Mouse (Mus musculus) layer of hippocampus, adult 9-11 months (tissue): ENCODE results near the gene Arhgef33.
"Not testable (repeated sequence)": the region's sequence is repeated elsewhere in the genome, so short reads cannot be mapped to it uniquely, and the experiment has no call there.

Source experiments
- DNase-seq: peaks from one replicate; pipeline ENCODE4 v3.0.0; 2022

Gene Arhgef33

DNA sequence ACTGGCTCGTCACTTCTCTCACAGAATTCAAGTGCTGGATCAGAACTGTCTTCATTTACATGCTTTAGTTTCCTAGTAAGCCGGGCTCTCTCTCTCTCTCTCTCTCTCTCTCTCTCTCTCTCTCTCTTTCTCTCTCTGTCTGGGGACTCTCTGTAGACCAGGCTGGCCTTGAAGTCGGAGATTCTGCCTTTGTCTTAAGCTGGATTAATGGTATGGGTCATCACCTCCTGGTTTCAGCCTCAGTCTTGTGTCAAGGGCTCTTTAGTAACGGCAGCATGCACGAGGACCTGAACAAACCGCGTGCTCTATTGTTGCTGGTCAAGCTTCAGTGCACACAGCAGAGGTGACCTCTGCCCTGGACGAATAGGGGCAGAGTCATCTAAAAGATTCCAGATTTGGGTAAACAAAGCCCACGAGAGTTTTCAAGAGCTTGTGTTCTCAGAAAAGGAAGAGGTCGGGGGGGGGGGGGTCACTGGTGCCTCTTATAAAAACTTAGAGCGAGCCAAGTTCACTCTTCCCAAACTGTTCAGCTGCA lies 39.5 kb downstream of the Arhgef33 start:
- DNase-seq, result no peak

DNA sequence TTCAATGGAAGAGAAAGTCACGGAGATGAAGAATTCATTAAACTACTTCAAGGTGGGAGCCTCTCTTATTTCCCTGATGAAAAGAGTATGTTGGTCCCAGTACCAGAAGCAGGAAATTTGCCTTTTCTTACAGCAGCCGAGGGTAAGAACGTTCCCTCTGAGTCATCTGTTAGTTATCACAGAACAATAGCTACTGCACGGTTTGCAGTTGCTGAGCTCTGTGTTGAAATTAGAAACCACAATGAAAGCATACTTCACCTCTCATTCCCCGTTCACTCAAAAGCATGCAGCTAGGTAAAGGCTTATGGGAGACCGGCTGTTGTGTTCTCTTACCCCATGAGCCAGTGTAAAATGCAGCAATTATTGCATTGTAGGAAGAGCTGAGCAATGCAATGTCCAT lies 40.0 kb downstream of the Arhgef33 start:
- no peak for DNase-seq

- DNase-seq, result no peak
Measured at GRCm38 (mm10) chr17:80360245-80360644, 53.0 kb downstream of the Arhgef33 start.

GRCm38 (mm10) chr17:80367276-80367675 lies 60.1 kb downstream of the Arhgef33 start:
- no peak for DNase-seq

- no peak for DNase-seq
Measured at GRCm38 (mm10) chr17:80368606-80369005, 61.4 kb downstream of the Arhgef33 start.

DNA sequence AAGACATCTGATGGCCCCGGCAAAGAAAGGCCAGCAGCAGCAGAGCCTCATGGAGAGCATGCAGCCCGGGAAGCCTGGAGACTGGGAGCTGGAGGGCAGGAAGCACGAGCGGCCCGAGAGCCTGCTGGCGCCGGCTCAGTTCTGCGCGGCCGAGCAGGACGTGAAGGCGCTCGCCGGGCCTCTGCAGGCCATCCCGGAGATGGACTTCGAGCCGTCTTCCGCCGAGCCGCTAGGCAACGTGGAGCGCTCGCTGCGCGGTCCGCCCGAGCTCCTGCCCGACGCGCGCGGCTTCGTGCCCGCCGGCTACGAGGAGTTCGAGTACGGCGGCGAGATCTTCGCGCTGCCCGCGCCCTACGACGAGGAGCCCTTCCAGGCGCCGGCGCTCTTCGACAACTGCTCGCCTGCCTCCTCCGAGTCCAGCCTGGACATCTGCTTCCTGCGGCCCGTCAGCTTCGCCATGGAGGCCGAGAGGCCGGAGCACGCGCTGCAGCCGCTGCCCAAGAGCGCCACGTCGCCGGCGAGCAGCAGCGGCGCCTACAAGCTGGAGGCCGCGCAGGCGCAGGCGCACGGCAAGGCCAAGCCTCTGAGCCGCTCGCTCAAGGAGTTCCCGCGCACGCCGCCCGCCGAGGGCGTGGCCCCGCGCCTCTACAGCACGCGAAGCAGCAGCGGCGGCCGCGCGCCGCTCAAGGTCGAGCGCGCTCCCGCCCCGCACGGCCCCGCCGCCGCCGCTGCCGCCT lies 66.0 kb downstream of the Arhgef33 start, which contains the start of gene Gm10190:
Gene Gm10190 (minus strand): TSS at position 553 of the 737 bp plus-strand sequence.
- peak; percentile 92 for DNase-seq

DNA sequence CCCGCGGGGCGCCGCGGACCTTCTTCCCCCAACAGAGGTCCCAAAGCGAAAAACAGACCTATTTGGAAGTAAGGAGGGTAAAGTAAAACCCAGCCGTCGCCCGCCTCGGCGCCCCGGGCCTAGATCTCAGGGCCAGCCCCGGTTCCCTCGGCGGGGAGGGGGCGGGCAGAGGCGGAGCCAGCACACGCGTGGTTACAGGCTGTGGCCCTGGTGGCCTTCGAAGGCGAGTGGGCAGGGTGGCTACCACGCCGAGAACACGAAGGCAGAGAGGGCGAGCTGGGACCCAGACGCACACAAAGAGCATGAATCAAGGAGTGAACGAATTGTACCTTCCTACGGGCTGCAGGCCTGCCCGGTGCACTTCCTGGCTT lies 66.5 kb downstream of the Arhgef33 start:
- DNase-seq, result no peak

DNA sequence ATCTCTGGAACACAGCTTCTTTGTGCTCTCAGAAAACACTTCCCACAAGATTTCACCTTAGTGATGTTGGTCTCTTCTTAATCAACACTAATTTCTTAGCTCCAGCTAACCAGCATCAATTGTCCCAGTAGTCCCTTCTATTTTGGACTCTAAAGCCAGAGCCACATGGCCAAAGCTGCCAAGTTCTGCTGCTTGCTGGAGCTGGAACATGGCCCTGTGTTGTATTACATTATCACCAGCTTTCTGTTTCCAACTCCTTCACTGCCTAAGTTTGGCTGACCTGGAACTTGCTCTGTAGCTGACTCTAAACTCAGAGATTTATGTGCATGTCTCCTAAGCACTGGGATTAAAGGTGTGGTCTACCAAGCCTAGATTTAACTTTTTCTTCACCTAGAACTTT lies 71.2 kb downstream of the Arhgef33 start:
- DNase-seq, result not testable (repeated sequence)

DNA sequence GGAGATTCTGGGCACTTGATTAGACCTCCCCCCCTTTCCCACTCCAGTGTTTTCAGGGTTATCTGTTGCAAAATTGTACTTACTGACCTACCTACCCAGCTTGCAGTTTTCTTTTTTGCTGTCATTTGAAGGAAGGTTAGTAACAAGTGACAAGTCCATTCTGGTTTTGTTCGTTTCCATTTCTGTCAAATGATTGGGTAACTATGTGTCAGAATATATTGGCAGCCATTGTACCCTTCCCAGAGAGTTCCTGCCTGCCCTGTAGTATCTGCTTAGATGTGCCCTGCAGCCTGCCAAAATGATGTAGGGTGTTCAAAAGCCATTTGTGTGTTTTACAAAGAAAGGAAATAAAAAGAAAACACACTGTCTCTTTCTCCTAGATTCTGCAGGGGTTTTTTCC lies 78.5 kb downstream of the Arhgef33 start:
- DNase-seq, result no peak

GRCm38 (mm10) chr17:80390024-80390423 lies 82.8 kb downstream of the Arhgef33 start:
- DNase-seq, result no peak

DNA sequence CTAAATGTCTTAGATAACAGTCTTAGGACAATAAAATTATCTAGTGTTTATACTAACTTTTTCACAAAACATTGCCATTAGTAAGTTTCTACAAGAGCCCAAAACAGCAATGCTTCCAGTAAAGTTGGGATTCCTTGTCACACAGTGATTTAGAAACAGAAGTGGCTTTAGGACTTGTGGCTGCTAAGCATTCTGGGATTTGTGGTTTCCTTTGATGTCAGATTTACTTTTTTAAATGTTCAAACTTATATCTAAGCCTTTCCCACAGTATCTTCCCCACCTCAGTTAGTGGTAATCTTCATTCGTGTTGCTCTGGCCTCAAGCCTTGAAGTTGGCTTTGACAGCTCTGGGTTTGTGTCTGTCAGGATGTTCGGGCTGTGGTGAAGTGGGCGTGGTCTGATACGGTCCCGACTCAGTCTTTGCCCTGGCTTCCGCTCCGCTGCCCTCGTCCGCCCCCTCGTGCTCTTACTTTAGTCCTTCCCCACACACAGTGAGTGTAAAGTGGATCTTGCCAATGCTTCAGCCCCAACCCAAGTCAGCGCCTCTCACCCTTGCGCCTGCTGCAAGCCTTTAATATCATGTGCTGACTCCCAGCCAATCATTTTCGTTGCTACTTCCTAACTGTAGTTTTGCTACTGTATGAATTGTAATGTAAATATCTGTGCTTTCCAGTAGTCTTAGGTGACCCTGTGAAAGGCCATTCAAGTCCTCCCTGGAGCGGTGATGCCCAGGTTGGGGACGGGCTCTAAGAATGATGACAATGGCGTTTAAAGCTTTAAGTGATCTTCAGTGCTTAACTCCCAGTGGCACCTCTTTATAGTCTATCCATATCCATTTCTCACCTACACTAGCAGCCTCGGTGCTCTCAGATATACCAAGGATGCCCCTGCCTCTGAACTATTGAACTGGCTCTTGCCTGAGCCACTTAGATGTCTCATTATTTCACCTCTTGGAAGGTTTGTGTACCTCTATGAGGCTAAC lies 84.5 kb downstream of the Arhgef33 start:
- peak; percentile 16 for DNase-seq

DNA sequence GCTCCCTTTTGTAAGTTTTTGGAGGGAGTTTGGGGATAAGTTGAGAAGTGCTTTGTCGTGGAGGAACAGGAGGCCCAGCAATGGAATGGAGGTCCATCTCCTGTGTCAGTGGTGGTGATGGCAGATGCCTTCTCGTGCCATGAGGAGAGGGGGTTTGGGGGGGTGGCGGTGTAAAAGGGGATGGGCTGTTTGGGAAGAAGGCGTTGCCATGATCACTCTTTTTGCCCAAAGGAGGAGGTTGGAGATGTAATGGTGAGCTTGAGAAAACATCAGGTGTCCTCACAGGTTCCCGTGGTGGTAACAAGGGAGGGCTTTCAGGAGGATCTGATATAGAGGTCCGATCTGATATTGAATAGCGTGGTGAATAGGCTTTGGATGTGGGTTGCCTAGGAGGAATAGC lies 91.0 kb downstream of the Arhgef33 start:
- no peak for DNase-seq

DNA sequence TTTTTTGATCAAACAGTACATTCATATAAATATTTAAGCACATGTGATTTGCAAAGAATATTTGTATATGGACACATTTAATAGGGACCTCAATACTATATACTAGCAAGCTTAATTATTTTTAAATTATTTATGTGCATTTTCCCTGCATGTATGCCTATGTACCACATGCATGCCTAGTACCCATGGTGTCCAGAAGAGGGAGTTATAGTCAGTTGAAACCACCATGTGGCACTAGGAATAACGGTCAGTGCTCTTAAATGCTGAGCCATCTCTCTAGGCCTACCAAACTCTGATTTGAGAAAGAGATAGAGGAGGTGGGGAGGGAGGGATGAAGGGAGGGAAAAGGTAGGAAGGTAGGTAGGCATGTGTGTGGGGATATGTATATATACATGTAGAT lies 104.0 kb downstream of the Arhgef33 start:
- DNase-seq, result no peak

GRCm38 (mm10) chr17:80418572-80419210 lies 111.5 kb downstream of the Arhgef33 start:
- no peak for DNase-seq

- no peak for DNase-seq
Measured at GRCm38 (mm10) chr17:80420998-80421397, 113.8 kb downstream of the Arhgef33 start.

- DNase-seq, result no peak
Measured at GRCm38 (mm10) chr17:80426171-80426570, 119.0 kb downstream of the Arhgef33 start.

DNA sequence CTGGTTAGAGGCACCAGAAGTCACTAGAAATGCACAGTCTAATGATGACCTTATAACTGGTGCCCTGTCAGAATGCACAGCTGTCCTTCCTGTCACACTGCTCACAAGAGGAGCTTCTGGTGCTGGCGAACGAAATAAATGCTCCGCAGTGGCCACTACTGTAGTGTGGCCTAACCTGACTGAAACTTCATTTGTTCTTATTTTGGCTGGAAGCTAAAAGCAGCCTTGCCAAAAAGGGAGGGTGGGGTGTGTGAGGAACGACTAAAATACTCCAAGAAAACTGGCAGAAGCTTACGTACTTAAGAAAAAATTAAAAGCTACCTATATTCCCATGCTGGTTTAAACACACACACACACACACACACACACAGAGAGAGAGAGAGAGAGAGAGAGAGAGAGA lies 119.7 kb downstream of the Arhgef33 start:
- DNase-seq, result no peak

- no peak for DNase-seq
Measured at GRCm38 (mm10) chr17:80427966-80428365, 120.8 kb downstream of the Arhgef33 start.

- DNase-seq, result no peak
Measured at GRCm38 (mm10) chr17:80431997-80432396, 124.8 kb downstream of the Arhgef33 start.

DNA sequence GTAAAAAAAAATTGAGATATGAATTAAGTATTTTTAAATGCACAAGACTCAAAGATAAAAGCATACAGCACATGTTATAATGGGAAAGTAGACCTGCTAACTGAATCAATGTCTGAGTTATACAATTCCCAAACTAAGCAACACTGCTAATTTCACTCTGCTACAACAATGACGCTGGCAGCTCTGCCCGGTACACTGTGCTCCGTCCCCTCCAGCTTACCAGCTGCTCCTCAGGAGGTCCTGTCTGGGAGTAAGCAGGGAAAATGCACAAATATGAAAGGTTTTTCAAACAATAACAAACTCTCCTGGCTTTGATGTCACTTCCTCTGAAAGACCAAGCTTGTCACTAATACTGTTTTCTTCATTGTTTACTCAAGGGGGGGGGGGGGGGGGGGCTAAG lies 127.2 kb downstream of the Arhgef33 start:
- peak; percentile 23 for DNase-seq

DNA sequence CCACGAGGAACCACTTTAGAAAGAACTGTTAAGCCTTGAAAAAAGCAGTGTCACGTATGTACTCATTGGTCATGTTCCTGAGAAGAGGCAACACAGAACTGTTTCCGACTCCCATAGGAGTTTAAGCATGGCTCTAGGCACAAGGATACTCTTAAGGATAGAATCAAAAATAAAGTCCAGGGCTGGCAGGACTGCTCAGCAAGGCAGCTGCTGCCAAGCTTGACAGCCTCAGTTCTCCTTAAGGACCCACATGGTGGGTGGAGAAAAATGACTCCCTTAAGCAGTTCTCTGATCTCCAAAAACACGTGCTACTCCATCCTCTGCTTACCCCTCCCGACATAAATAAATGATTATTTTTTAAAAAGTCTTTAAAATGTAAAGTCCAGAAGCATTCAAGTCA lies 128.5 kb downstream of the Arhgef33 start:
- DNase-seq, result no peak

- DNase-seq, result no peak
Measured at GRCm38 (mm10) chr17:80445433-80445832, 138.2 kb downstream of the Arhgef33 start.

DNA sequence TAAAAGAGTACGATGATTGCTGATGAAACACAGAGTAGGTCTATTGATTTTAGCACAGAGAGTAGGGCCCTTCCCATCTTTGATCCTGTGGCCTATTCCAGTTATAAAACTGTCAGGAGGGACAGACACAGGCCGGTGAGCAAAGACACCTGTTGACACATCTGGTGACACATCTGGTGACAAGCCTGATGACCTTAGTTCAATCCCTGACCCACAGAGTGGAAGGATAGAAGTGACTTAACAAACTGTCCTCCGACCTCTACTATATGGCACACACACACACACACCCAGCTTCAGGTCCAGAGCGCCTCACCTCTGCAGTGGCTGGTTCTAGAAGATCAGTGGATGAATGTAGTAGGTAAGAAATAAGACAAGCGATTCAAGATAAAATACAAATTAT lies 139.3 kb downstream of the Arhgef33 start:
- DNase-seq, result no peak
